Mouse (Mus musculus): ENCODE results near the gene Csf3. TPM values are rescaled to one million over a fixed set of nuclear protein-coding genes. Genes with fewer than 3 reads are reported as not detected.
"Not testable (repeated sequence)": the region's sequence is repeated elsewhere in the genome, so short reads cannot be mapped to it uniquely, and the experiment has no call there.

Gene Csf3
- total RNA-seq, 2 experiments from 2014 or later = not detected

- ATAC-seq (replicated peaks; ENCODE audit: low FRiP score, poor library complexity, severe bottlenecking) = no peak
Measured at GRCm38 (mm10) chr11:98695408-98695807, 5.7 kb upstream of the Csf3 start.

- ATAC-seq (replicated peaks; ENCODE audit: low FRiP score, poor library complexity, severe bottlenecking) = no peak
Measured at GRCm38 (mm10) chr11:98696454-98697216, 4.4 kb upstream of the Csf3 start.

GRCm38 (mm10) chr11:98697225-98697624, 3.8 kb upstream of the Csf3 start:
- no peak for ATAC-seq (replicated peaks; ENCODE audit: low FRiP score, poor library complexity, severe bottlenecking)

- ATAC-seq (replicated peaks; ENCODE audit: low FRiP score, poor library complexity, severe bottlenecking) = no peak
Measured at GRCm38 (mm10) chr11:98698849-98699640, 2.0 kb upstream of the Csf3 start.

GRCm38 (mm10) chr11:98699911-98700310, 1.2 kb upstream of the Csf3 start:
- peak; percentile 74 for ATAC-seq (replicated peaks; ENCODE audit: low FRiP score, poor library complexity, severe bottlenecking)

- no peak for ATAC-seq (replicated peaks; ENCODE audit: low FRiP score, poor library complexity, severe bottlenecking)
Measured at GRCm38 (mm10) chr11:98702323-98702722, 1.3 kb downstream of the Csf3 start.

GRCm38 (mm10) chr11:98705021-98705420, 4.0 kb downstream of the Csf3 start:
- ATAC-seq (replicated peaks; ENCODE audit: low FRiP score, poor library complexity, severe bottlenecking) = no peak

- no peak for ATAC-seq (replicated peaks; ENCODE audit: low FRiP score, poor library complexity, severe bottlenecking)
Measured at GRCm38 (mm10) chr11:98707401-98708281, 6.6 kb downstream of the Csf3 start.

- no peak for ATAC-seq (replicated peaks; ENCODE audit: low FRiP score, poor library complexity, severe bottlenecking)
Measured at GRCm38 (mm10) chr11:98708282-98708956, 7.4 kb downstream of the Csf3 start.

- ATAC-seq (replicated peaks; ENCODE audit: low FRiP score, poor library complexity, severe bottlenecking) = no peak
Measured at GRCm38 (mm10) chr11:98709001-98709741, 8.1 kb downstream of the Csf3 start.

GRCm38 (mm10) chr11:98710416-98711045, 9.5 kb downstream of the Csf3 start:
- ATAC-seq (replicated peaks; ENCODE audit: low FRiP score, poor library complexity, severe bottlenecking) = peak; percentile 73

- no peak for ATAC-seq (replicated peaks; ENCODE audit: low FRiP score, poor library complexity, severe bottlenecking)
Measured at GRCm38 (mm10) chr11:98711046-98711434, 10.0 kb downstream of the Csf3 start.

- ATAC-seq (replicated peaks; ENCODE audit: low FRiP score, poor library complexity, severe bottlenecking) = not testable (repeated sequence)
Measured at GRCm38 (mm10) chr11:98712009-98712408, 10.9 kb downstream of the Csf3 start.

- ATAC-seq (replicated peaks; ENCODE audit: low FRiP score, poor library complexity, severe bottlenecking) = no peak
Measured at GRCm38 (mm10) chr11:98713703-98714102, 12.6 kb downstream of the Csf3 start.

GRCm38 (mm10) chr11:98715946-98716345, 14.9 kb downstream of the Csf3 start:
- no peak for ATAC-seq (replicated peaks; ENCODE audit: low FRiP score, poor library complexity, severe bottlenecking)

GRCm38 (mm10) chr11:98717904-98718303, 16.8 kb downstream of the Csf3 start:
- peak; percentile 48; the same call in 1 of the 2 replicates for ATAC-seq (replicated peaks; ENCODE audit: low FRiP score, poor library complexity, severe bottlenecking)

GRCm38 (mm10) chr11:98720756-98721155, 19.7 kb downstream of the Csf3 start:
- ATAC-seq (replicated peaks; ENCODE audit: low FRiP score, poor library complexity, severe bottlenecking) = no peak

- ATAC-seq (replicated peaks; ENCODE audit: low FRiP score, poor library complexity, severe bottlenecking) = no peak
Measured at GRCm38 (mm10) chr11:98721458-98722226, 20.6 kb downstream of the Csf3 start.

Measured in erythroid progenitor cell, adult 5-6 weeks (primary cell).